Mouse (Mus musculus): ENCODE results near the gene Plekha5.

Plekha5 gene

DNA sequence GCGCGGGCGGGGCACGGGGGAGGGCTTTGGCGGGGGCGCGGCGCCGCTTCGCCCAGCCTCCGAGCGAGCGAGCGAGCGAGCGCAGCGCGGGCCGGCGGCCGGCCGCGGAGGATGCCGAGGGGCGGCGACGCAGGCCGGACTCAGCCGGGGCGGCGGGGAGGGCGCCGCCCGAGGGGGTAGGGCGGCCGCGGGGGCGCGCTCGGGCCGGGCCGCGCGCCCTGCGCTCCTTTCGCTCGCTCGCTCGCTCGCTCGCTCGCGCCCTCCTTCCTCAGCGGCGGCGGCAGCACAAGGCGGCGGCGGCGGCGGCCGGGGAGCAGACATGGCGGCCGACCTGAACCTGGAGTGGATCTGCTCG lies at the start of gene Plekha5:
Gene Plekha5, plus strand, starts transcription at position 209 of the 355 bp plus-strand sequence.
- peak; percentile 66 for DNase-seq (ENCODE audit: low read depth, low spot score)

- peak; percentile 74 for DNase-seq (ENCODE audit: low read depth, low spot score)
Measured at GRCm38 (mm10) chr6:140375671-140376070, 48.2 kb upstream of the Plekha5 start.

GRCm38 (mm10) chr6:140380588-140380987 lies 43.3 kb upstream of the Plekha5 start:
- DNase-seq (ENCODE audit: low read depth, low spot score), result no peak

DNA sequence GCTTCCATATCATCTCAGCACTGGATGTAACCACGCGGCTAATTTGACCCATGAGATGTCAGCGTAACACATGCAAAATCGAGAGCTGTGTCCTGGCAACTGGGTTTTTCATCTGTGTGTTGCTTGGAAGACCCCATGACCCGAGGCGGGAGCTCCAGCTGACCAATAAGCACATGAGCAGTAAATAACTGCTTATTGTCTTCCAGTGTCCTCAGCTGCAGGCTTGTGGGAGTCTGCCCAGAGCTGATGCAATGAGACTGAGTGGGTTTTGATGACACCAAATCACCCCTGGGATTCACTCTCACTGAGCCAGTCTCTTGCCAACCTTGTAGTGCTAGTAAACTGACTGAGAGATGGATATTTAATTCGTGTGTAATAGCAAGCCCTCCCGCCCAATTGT lies 42.7 kb upstream of the Plekha5 start:
- DNase-seq (ENCODE audit: low read depth, low spot score), result no peak

DNA sequence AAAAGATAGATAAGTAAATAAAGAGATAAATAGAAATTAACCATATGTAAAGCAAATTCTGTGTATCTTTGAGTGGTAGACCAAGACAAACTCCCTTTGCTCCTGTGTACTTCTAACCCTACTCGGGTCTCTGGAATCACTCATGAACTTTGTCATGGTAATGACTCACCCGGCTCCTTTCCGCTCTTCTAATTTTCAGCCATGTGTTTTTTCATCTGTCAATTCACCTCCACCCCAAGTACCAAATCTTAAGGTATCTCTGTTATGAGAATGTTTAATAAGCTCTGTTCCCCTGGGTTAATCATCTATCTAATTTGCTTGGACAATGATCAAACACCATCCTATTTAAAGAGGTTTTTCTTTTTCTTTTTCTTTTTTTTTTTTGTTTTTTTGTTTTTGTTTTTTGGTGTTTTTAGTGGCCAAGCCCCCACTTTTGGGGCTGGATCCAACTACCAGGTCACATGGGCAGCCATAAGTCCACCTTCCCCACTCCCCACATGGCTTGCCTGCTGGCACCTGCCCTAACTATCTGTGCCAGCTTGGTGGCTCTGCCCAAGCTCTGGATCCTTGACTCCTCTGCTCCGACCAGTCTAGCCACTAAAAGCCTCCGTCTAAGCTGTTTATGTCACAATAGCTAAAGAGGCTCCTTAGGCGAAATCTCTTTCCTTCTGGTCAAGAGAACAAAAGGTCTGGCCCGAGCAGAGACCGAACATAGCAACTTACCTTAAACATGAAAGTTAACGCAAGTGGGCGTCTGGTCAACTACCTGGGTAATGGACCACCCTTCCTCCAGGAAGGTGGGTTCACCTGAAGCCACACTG lies 40.1 kb upstream of the Plekha5 start:
- DNase-seq (ENCODE audit: low read depth, low spot score), result no peak

DNA sequence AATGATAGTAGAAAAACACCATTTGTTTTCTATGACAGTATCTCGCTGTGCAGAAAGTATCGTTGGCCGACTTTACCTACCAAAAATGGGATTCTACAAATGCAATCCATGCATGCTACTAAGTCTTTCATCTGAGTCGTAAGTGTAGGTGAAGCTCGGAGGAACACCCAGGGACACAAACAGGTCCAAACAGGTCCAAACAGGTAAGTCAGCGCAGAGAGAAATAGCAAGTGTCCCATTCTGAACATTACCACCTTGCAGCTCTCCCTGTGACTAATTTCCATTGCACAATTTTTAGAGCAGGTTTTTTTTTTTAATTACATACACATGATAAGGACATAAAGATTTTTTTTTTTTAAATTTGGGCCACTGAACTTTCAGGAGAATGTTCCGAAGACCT lies 27.2 kb upstream of the Plekha5 start:
- no peak for DNase-seq (ENCODE audit: low read depth, low spot score)

- DNase-seq (ENCODE audit: low read depth, low spot score), result no peak
Measured at GRCm38 (mm10) chr6:140402766-140403310, 21.0 kb upstream of the Plekha5 start.

DNA sequence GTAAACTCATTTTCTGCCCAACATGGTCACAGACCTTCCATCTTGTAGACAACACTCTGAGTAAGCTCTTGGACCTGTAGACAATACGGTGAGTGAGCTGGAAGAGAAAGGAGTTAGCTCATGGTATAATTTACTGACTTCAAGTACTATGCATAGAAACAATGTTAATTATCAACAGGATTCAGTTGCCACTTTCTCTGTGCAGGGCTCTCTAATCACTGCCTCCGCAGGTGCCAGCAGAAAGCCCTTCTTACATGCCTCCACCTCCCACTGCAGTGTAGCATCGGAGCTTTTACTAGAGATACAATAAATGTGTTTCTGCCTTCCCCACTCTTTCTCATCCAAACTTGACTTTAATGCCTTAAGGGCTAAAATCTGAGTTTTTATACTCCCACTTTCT lies 11.9 kb upstream of the Plekha5 start:
- DNase-seq (ENCODE audit: low read depth, low spot score), result no peak

DNA sequence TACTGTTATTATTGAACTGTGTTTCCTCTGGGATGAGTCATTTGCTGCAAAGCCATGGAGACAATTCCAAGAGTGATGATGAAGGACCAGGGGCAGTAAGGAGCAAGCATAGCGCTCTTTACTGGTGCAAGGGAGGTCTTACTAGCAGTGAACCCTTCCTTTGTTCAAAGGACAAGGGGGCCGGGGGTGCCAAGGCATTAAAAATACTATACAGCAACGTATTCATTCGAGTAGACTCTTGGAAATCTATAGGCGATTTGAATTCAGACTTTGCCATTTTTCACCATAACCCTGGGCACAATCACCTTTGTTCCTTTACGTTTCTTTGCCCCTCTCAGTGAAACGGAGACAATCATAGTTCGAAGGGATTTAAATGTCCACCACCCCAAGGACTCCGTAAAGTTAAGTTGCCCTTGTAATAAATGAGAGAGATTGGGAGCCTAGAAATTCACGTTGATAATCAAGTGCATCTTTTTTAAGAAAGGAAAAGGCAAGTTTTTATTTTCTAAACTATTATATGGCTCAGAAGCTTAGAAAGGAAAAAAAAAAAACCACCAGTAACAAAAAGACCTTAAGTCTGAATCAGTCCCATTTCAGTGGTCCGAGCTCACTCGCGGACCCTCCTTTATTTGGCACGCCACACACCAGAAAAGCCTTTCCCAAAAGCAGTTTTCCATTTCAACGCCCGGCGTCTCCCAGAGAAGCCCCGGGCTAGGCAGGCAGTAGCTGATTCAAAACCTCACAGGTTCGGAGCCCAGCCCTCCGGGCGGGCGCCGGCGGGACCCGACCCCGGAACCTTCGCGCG lies 611 bp upstream of the Plekha5 start:
- no peak for DNase-seq (ENCODE audit: low read depth, low spot score)

DNA sequence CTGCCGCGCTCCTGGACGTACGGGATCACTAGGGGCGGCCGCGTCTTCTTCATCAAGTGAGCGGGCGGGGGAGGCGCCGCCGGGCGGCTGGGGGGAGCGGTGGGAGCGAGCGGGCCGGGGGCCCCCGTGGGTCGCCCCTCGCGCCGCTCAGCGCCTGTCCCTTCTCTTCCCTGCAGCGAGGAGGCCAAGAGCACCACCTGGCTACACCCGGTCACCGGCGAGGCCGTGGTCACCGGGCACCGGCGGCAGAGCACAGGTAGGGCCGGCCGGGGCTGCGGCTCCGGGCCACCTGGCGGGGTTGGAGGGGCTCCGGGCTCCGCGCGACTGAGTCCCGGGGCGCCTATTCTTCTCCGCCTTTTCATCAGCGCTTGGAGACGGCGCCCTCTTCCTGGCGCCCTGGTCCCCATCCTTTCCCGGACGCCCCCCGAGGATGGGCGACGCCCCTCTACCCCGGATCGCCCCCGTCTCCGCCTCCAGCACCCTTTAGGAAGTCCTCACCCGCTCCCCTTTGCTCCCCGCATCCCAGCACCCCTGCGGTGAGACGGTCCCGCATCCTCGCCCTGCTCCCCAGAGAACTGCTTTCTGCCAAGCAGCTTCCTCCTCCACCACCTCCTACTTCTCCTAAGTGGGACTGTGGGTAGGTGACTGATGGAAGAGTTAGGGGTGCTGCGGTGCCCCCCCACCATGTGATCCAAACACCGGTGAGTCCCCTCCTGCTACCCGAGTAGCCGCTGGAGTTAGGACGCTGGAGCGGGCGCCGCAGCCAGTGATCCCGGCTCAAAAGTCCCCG lies 542 bp downstream of the Plekha5 start:
- peak; percentile 43 for DNase-seq (ENCODE audit: low read depth, low spot score)

DNA sequence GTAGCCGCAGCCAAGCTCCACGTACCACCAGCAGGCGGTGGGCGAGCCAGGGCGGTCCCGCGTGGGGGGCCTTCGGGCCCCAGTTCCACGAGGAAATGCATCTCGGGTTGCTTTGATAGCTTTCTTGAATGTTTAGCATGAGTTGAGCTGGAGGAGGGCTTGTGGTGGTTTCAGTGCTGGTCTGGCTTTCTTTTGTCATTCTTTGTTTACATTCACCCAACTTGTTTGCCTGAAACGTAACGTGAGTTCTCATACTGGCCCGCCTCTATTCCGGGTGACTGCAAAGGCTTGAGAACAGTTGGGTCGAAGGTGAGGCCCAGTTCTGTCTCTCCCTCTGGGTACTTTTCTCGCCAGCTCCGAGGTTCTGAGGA lies 1.1 kb downstream of the Plekha5 start:
- DNase-seq (ENCODE audit: low read depth, low spot score), result peak; percentile 61

GRCm38 (mm10) chr6:140429236-140429635 lies 5.4 kb downstream of the Plekha5 start:
- no peak for DNase-seq (ENCODE audit: low read depth, low spot score)

- DNase-seq (ENCODE audit: low read depth, low spot score), result no peak
Measured at GRCm38 (mm10) chr6:140432363-140432762, 8.5 kb downstream of the Plekha5 start.

DNA sequence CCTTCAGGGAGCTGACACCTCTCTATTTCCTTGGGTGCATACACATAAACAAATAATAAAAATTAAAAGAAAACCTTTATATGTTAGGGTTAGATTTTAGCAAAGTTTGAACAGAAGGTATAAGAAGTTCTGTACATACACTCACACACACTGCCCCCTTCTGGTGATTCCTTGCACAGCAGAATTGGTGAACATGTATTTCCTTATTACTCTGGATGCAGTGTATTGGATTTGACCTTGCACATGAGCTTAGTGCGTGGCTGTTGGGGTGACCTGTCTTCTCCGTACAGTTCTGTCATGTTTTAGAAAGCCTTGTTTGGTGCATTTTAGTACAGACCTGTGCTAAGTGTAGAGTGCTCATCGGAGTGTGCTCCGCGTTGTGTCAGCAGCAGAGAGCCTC lies 19.5 kb downstream of the Plekha5 start:
- DNase-seq (ENCODE audit: low read depth, low spot score), result peak; percentile 79

GRCm38 (mm10) chr6:140444147-140444546 lies 20.3 kb downstream of the Plekha5 start:
- no peak for DNase-seq (ENCODE audit: low read depth, low spot score)

- DNase-seq (ENCODE audit: low read depth, low spot score), result peak; percentile 78
Measured at GRCm38 (mm10) chr6:140444855-140445465, 21.1 kb downstream of the Plekha5 start.

DNA sequence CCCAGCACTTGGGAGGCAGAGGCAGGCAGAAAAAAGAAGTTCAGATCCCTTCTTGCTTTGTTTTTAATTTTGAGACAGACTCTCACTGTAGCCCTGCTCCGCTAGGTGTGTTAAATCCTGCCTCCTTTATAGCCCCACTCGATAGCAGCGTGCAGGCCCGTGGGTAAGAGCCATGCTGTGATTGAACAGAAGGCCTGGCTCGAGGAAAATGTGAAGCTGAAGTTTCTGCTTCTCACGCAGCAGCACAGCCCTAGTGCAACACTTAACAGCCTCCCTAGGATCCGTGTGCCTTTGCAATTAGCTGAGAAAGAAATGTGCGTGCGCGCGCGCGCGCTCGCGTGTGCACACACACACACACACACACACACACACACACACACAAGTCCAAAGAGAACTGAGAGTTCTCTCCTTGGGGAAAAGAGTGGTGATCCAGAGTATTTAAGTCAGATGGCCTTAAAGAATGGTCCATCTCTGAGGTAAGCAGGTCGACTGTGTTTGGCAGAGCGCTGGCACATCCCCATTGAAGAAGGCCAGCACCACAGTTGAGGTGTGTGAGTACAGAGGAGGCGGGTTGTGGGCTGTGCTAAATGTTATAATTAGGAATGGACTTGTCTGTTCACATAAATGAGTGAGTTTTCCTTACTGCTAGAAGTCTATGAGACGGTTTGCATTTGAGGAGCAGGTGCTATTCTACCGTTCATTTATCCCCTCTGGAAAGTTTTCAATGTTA lies 24.3 kb downstream of the Plekha5 start:
- no peak for DNase-seq (ENCODE audit: low read depth, low spot score)

DNA sequence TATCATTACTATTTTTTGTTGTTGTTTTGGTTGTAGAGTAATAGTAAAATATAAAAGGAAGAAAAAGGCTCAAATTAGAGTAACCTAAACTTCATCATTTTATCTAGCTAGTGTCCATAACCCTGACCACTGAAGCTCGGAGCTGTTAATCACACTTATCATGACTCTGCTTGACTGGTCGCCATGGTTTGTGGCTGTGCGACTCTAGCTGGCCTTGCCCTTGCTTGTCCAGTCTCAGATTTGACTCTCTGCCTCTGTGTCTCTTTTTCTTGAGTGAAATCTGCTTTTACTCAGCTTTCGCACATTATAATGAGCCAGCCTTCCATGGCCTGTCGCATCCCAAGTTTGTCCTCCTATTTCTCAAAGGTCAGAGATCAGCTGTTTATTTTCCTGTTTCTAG lies 26.8 kb downstream of the Plekha5 start:
- no peak for DNase-seq (ENCODE audit: low read depth, low spot score)

- no peak for DNase-seq (ENCODE audit: low read depth, low spot score)
Measured at GRCm38 (mm10) chr6:140452736-140453135, 28.9 kb downstream of the Plekha5 start.

DNA sequence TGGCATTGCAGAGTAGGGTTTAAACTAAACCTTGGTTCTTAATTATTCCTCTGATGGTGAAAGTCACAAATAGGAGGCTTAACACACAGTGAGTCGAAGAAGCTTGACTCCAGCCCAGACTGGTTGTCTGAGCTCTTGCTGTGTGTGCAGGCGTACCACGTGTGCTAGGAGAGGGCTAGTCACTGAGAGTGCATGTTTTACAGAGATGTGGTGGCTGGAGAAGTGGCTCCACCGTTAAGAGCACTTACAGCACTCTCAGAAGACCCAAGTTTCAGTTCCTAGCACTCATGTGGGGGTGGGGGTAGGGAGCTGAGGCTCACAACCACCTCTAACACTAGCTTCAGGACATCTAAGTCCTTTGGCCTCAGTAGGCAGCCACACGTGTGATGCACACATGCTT lies 29.6 kb downstream of the Plekha5 start:
- DNase-seq (ENCODE audit: low read depth, low spot score), result no peak

- no peak for DNase-seq (ENCODE audit: low read depth, low spot score)
Measured at GRCm38 (mm10) chr6:140454388-140454787, 30.5 kb downstream of the Plekha5 start.

All from R1 (cell line).